Mouse (Mus musculus): ENCODE measurements around the gene Spaar. TPM values are rescaled to one million over a fixed set of nuclear protein-coding genes. Genes with fewer than 3 reads are reported as not detected.

Gene Spaar
- under 1 TPM; 0.63 to 1.00 TPM for total RNA-seq (2021)
- long read RNA-seq, experiment 1, partial matches to known transcripts: 0 of 1 reads
- long read RNA-seq, experiment 1, other reads (novel, unspliced or antisense): 1 of 1 reads
- long read RNA-seq, experiment 2: 0 reads

GRCm38 (mm10) chr4:43729794-43730550 is at the start of gene Spaar:
Gene Spaar (plus strand): TSS chr4:43730034.
- Histone ChIP-seq H3K27ac (peak within 1 kb of the TSS; percentile 50), H3K4me3 (no peak within 1 kb of the TSS)
- no peak for TF ChIP-seq CTCF (IDR thresholded peaks at IDR 0.05)
- DNase-seq (ENCODE audit: extremely low spot score in 1 of 2, low spot score in 2 of 2): no peak
- intact Hi-C loops (cut with DNase I): no loop called here

- Histone ChIP-seq H3K27ac (no peak overlapping the region), H3K4me3 (no peak overlapping the region)
- no peak for DNase-seq (ENCODE audit: extremely low spot score in 1 of 2, low spot score in 2 of 2)
- intact Hi-C loops (cut with DNase I): no loop called here
- no peak for TF ChIP-seq CTCF (IDR thresholded peaks at IDR 0.05)
Observed at GRCm38 (mm10) chr4:43690021-43690420, 39.8 kb upstream of the Spaar start.

GRCm38 (mm10) chr4:43691026-43691425 is 38.8 kb upstream of the Spaar start:
- H3K27ac ChIP-seq: no peak overlapping the region
- no peak for TF ChIP-seq CTCF (IDR thresholded peaks at IDR 0.05)
- intact Hi-C loops (cut with DNase I): no loop called here
- no peak for DNase-seq (ENCODE audit: extremely low spot score in 1 of 2, low spot score in 2 of 2)
- H3K4me3 ChIP-seq: no peak overlapping the region

- intact Hi-C loops (cut with DNase I): no loop called here
- DNase-seq (ENCODE audit: extremely low spot score in 1 of 2, low spot score in 2 of 2): no peak
Observed at GRCm38 (mm10) chr4:43693806-43694241, 36.0 kb upstream of the Spaar start.

GRCm38 (mm10) chr4:43694439-43695248 is 35.2 kb upstream of the Spaar start:
- H3K27ac ChIP-seq: no peak overlapping the region
- TF ChIP-seq CTCF (IDR thresholded peaks at IDR 0.05): no peak
- intact Hi-C loops (cut with DNase I): no loop called here

More at GRCm38 (mm10) chr4:43693806-43694241, 36.0 kb upstream of the Spaar start:
- Histone ChIP-seq H3K27ac (no peak overlapping the region), H3K4me3 (no peak overlapping the region)
- TF ChIP-seq CTCF (IDR thresholded peaks at IDR 0.05): no peak

GRCm38 (mm10) chr4:43695249-43695671 is 34.6 kb upstream of the Spaar start:
- intact Hi-C loops (cut with DNase I): no loop called here
- no peak for DNase-seq (ENCODE audit: extremely low spot score in 1 of 2, low spot score in 2 of 2)
- H3K27ac ChIP-seq: no peak overlapping the region
- no peak overlapping the region for H3K4me3 ChIP-seq
- no peak for TF ChIP-seq CTCF (IDR thresholded peaks at IDR 0.05)

More at GRCm38 (mm10) chr4:43694439-43695248, 35.2 kb upstream of the Spaar start:
- DNase-seq (ENCODE audit: extremely low spot score in 1 of 2, low spot score in 2 of 2): no peak
- H3K4me3 ChIP-seq: no peak overlapping the region

- DNase-seq (ENCODE audit: extremely low spot score in 1 of 2, low spot score in 2 of 2): no peak
- Histone ChIP-seq H3K27ac (no peak overlapping the region), H3K4me3 (no peak overlapping the region)
- no peak for TF ChIP-seq CTCF (IDR thresholded peaks at IDR 0.05)
- intact Hi-C loops (cut with DNase I): no loop called here
Observed at GRCm38 (mm10) chr4:43696561-43696960, 33.3 kb upstream of the Spaar start.

- Histone ChIP-seq H3K27ac (no peak within 1 kb of the TSS), H3K4me3 (no peak within 1 kb of the TSS)
- DNase-seq (ENCODE audit: extremely low spot score in 1 of 2, low spot score in 2 of 2): no peak
- intact Hi-C loops (cut with DNase I): no loop called here
- TF ChIP-seq CTCF (IDR thresholded peaks at IDR 0.05): no peak
Observed at GRCm38 (mm10) chr4:43700707-43701106, 29.1 kb upstream of the Spaar start, which contains the start of gene Olfr70. Gene Olfr70 (minus strand): TSS chr4:43700807.

GRCm38 (mm10) chr4:43703439-43703838 is 26.4 kb upstream of the Spaar start:
- peak; percentile 3 for TF ChIP-seq CTCF (IDR thresholded peaks at IDR 0.05)
- intact Hi-C loops (cut with DNase I): no loop called here
- Histone ChIP-seq H3K4me3 (no peak overlapping the region), H3K27ac (no peak overlapping the region)
- DNase-seq (ENCODE audit: extremely low spot score in 1 of 2, low spot score in 2 of 2): no peak

GRCm38 (mm10) chr4:43703851-43704250 is 26.0 kb upstream of the Spaar start:
- no peak for DNase-seq (ENCODE audit: extremely low spot score in 1 of 2, low spot score in 2 of 2)
- no peak for TF ChIP-seq CTCF (IDR thresholded peaks at IDR 0.05)
- Histone ChIP-seq H3K4me3 (no peak overlapping the region), H3K27ac (no peak overlapping the region)
- intact Hi-C loops (cut with DNase I): no loop called here

- Histone ChIP-seq H3K4me3 (no peak overlapping the region), H3K27ac (no peak overlapping the region)
- no peak for DNase-seq (ENCODE audit: extremely low spot score in 1 of 2, low spot score in 2 of 2)
- intact Hi-C loops (cut with DNase I): no loop called here
- TF ChIP-seq CTCF (IDR thresholded peaks at IDR 0.05): no peak
Observed at GRCm38 (mm10) chr4:43705991-43706390, 23.8 kb upstream of the Spaar start.

- intact Hi-C loops (cut with DNase I): loop anchor here (5.0 to 10.0 kb wide), 2 partner anchors 268 to 565 kb away; partner anchors contain the start of gene Tesk1
Observed at GRCm38 (mm10) chr4:43709869-43710268, 20.0 kb upstream of the Spaar start, which contains the start of gene Olfr71. Gene Olfr71 (minus strand): TSS chr4:43710255.

More at GRCm38 (mm10) chr4:43709869-43710268, 20.0 kb upstream of the Spaar start, which contains the start of gene Olfr71:
- no peak within 1 kb of the TSS for H3K27ac ChIP-seq
- no peak for DNase-seq (ENCODE audit: extremely low spot score in 1 of 2, low spot score in 2 of 2)
- TF ChIP-seq CTCF (IDR thresholded peaks at IDR 0.05): no peak
- H3K4me3 ChIP-seq: no peak within 1 kb of the TSS
